Mouse (Mus musculus) embryo, embryonic 9.5 days (tissue): ENCODE measurements at regions not wholly inside any gene's neighbourhood (a gene's known extent, or its start where the extent isn't known, plus 50 kb on each side); places are given as distances from the start of the nearest gene placed in this dataset.

Experiments used
- DNase-seq: peaks from one replicate; pipeline ENCODE4 v3.0.0-alpha.2; 2017; ENCODE audit errors: extremely low spot score

DNA sequence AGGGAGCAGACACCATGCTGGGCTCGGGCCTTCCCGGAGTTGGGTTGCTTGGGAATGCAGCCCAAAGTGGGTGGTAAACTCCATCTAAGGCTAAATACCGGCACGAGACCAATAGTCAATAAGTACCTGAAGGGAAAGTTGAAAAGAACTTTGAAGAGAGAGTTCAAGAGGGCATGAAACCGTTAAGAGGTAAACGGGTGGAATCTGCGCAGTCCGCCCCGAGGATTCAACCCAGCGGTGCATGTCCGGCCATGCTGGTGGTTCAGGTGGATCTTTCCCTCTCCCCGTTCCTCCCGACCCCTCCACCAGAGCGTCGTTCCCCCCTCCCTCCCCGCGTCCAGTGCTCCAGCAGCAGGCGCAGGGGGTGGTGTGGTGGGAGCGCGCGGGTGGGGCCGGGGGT lies 179.1 kb upstream of the Arhgef26 start:
- DNase-seq: peak; percentile 74

DNA sequence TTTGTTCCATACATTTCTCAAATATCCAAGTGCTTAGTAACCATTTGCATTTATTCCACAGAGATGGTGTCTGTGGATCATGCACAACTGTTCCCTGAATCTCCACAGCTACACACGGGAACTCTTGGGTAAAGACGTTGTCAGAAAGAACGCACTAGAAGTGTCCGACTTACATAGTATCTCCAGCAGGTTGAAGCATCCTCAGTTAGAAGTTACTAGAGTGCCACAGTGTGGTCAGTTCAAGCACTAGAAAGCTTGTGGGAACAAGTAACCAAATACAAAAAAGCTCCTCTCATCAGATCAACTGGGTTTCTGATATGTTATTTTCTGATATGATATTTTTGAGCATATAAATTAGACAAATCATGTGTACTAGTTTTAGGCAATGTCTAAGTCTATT lies 167.5 kb upstream of the Arhgef26 start:
- no peak for DNase-seq

DNA sequence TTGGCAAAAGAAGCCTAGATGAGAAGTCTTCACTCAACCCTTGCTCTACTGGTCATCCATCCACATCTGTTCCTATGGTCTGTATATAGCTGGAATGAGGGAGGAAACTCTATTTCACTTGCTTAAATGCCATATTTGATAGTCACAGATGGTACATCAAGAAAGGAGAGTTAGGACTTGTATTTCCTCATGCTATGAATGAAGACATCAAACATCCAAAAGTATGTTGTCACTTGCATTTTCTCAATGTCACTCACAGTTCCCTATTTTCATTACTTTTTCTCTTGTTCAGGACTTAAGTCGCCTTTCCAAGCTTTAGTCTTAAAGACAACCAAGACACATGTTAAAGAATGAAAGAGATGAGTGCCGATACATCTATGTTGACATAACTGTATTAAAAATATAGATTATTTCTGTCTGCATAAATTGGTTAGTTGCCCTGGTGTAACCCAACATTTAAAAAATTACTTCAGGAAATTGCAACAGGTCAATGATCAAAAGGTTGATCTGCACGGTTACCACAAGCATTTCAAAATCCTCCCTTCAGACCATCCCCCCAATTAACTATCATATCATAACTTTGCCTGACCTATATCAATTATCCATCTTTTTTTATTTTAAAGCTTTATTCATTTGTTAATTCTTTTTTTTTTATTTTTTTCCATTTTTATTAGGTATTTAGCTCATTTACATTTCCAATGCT lies 150.2 kb upstream of the Arhgef26 start:
- no peak for DNase-seq

- peak; percentile 15 for DNase-seq
These were observed 145.7 kb upstream of the Arhgef26 start for GRCm38 (mm10) chr3:62192466-62192865.

- no peak for DNase-seq
These were observed 143.7 kb upstream of the Arhgef26 start for GRCm38 (mm10) chr3:62194421-62194820.

DNA sequence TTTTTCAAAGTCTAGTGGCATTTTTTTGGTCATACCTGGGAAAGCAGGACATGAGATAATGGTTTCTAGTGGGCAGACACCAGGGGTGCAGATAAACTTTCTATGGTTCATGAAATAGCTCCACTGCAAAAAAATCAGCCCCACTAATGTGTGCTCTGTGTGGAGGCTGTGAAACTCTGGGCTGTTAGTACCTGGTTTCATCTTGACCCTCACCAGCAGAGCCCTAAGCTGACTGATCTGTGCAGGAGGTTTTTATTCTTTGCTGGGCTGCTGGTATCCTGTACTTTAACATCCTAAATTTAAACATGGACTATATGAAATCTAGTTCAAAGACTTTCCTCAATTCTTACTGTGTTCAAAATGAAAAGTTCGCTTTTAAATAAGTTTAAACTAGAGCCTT lies 141.5 kb upstream of the Arhgef26 start:
- no peak for DNase-seq

DNA sequence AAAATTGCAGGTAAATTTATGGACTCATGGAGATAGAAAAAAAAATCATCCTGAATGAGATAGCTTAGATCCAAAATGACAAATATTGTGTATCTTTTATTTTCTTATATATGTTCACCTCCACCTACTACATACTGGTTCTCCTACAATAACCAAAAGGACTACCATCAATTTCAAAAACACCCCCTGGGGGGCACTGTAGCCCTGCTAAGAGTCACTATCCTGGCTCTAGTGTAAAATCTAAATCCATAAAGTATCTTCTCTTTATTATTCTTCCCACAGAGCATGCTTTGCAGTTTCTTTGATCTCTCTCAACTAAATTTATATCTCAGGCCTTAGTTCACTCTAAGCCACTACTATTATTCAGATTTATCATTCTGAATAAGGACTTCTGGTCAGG lies 122.3 kb upstream of the Arhgef26 start:
- peak; percentile 12 for DNase-seq

DNA sequence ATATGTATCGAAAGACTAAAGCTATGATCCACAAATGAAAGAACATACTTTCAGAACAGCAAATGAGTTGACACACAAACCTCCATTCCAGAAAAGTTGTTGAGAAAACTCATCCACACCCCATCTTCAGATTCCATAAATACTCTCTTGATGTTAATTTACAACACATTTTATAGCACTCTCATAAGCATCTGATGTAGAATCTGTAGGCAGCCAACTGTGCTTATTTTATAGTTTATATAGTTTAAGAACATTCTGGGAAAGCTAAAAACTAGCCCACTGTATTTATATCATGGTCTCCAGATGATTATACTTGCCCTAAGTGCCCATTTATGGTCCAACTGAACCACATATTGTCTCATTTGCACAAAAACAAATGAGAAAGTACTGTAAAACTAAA lies 120.8 kb upstream of the Arhgef26 start:
- no peak for DNase-seq

- no peak for DNase-seq
These were observed 110.4 kb upstream of the Arhgef26 start for GRCm38 (mm10) chr3:62227697-62228096.

DNA sequence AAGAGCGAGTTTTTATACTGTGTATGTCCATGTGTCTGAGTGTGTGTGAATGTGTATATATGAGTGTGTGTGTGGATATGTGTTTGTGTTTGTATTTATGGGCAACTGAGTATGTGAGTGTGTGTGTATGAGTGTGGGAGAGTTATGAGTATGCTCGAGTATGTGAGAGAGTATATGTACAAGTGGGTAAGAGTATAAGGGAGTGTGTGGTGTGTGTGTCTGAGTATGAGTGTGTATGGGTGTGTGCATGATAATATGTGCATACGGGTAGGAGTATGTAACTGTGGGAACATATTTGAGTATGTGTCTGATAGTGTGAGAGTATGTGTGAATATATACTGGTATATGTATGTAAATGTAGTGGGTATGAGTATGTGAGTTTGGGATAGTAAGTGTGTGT lies 110.0 kb upstream of the Arhgef26 start:
- DNase-seq: no peak

DNA sequence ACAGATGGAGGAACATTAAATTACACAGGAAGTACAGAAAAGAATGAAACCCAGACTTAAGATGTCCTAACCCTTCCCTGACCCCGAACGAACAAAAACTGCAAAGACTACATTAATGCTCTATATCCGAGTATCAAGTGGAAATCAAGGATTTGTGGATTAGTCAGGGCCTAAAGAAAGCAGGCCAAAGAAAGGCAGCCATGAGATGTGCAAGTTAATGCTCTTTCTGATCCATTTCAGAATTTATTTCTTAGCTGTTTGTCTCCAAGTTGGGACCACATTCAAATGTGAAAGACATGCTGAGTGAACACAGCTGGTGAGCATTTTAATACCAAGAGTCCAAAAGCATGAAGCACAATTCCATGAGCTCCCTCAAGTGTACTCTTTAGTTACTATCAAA lies 97.1 kb upstream of the Arhgef26 start:
- DNase-seq: no peak

DNA sequence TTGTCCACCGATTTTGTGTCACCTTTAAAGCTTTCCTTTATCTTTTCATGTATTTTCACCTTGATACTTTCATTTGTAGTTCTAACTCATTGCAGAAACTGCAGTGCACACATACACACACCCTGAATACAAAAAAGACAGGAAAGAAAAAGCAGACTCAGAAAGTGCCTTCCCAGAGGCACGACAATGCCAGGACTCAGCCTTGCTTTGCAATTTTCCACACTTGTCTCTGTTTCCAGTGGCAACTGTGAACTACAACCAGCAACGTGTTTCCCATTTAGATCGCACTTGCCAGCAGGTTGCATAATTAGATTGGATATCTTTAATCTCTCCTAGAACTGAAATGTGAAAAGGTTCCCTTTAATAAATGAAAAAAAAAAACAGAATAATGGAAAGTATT lies 66.4 kb upstream of the Arhgef26 start:
- no peak for DNase-seq

GRCm38 (mm10) chr3:62278279-62278678 lies 59.9 kb upstream of the Arhgef26 start:
- no peak for DNase-seq

DNA sequence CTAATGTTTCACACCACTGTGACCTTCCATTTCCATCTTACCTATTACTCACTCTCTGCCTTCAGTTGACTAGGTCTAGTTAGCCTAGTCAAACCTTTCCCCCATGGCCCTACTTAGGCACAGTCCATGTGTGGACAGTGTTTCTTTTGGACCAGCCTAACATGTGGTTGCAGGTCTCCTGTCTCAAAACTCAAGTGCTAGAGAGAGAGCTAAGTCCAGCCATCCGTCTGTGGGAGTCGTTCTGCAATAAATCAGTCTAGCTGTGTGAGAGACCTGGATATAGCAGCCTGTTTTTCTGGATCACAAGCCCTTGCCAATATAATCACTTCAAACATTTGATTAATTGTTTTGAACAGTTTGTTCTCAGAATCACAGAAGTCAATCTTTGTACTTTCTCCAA lies 57.2 kb upstream of the Arhgef26 start:
- no peak for DNase-seq
